Mouse (Mus musculus) hindbrain, embryonic 11.5 days (tissue): ENCODE measurements at regions not wholly inside any gene's neighbourhood (a gene's known extent, or its start where the extent isn't known, plus 50 kb on each side); places are given as distances from the start of the nearest gene placed in this dataset.

Experiments used
- ATAC-seq: fragments of 200-750 bp; cut with Nextera tagmentation; 2 replicates; pipeline ENCODE4 v1.8.0; 2017; ENCODE audit warnings: mild to moderate bottlenecking, moderate TSS enrichment, moderate library complexity; ENCODE audit not compliant: low FRiP score
- DNase-seq: peaks from one replicate; pipeline ENCODE4 v3.0.0-alpha.2; 2015; ENCODE audit warnings: low spot score
- H3K27ac ChIP-seq: fragments of 300-500 bp; sonication (generic); 2 replicates; pipeline ENCODE4 v1.5.1; 2014; ENCODE audit warnings: mild to moderate bottlenecking, low read depth, low read length
- H3K27me3 ChIP-seq: fragments of 300-500 bp; sonication (generic); 2 replicates; pipeline ENCODE4 v1.6.1; 2014; ENCODE audit warnings: mild to moderate bottlenecking, low read length, moderate library complexity, mixed read lengths; ENCODE audit not compliant: control insufficient read depth, insufficient read depth
- H3K36me3 ChIP-seq: fragments of 300-500 bp; sonication (generic); 2 replicates; pipeline ENCODE4 v1.6.1; 2014; ENCODE audit warnings: mild to moderate bottlenecking, low read length, moderate library complexity, mixed read lengths; ENCODE audit not compliant: control insufficient read depth, insufficient read depth
- H3K4me1 ChIP-seq: fragments of 300-500 bp; sonication (generic); replicated peaks from 2 replicates; pipeline ENCODE4 v1.6.1; 2014; ENCODE audit warnings: low read length, mixed read lengths; ENCODE audit not compliant: control insufficient read depth, insufficient read depth
- H3K4me2 ChIP-seq: fragments of 300-500 bp; sonication (generic); replicated peaks from 2 replicates; pipeline ENCODE4 v1.6.1; 2014; ENCODE audit warnings: mild to moderate bottlenecking, low read depth, low read length
- H3K4me3 ChIP-seq: fragments of 300-500 bp; sonication (generic); 2 replicates; pipeline ENCODE4 v1.5.1; 2014; ENCODE audit warnings: low read depth, low read length
- H3K9ac ChIP-seq: fragments of 300-500 bp; sonication (generic); 2 replicates; pipeline ENCODE4 v1.6.1; 2014; ENCODE audit warnings: low read depth, low read length
- H3K9me3 ChIP-seq: fragments of 300-500 bp; sonication (generic); 2 replicates; pipeline ENCODE4 v1.6.1; 2016; ENCODE audit warnings: low read length; ENCODE audit not compliant: control insufficient read depth
- WGBS: fragments of 180-500 bp; shearing (Covaris S2); extraction: QIAGEN DNeasy Blood & Tissue Kit; methylation state at CpG from one replicate; pipeline ENCODE4 v1.1.7; 2014; 5-methylcytosine and 5-hydroxymethylcytosine counted together

GRCm38 (mm10) chr13:97647486-97647885 is 112.9 kb downstream of the Gm10260 start:
- H3K4me3 ChIP-seq: no peak overlapping the region
- DNase-seq (no peak), ATAC-seq (no peak)
- no peak overlapping the region for H3K27ac ChIP-seq
- H3K4me2 ChIP-seq: no peak overlapping the region
- no peaks in the 10 kb centered on the region for H3K36me3 ChIP-seq
- H3K4me1 ChIP-seq: no peaks in the 10 kb centered on the region
- 80% methylated on average over 4 of the region's 4 CpGs for WGBS
- no peaks in the 10 kb centered on the region for H3K9me3 ChIP-seq
- no peak overlapping the region for H3K9ac ChIP-seq
- H3K27me3 ChIP-seq: no peaks in the 10 kb centered on the region

- no peak overlapping the region for H3K27ac ChIP-seq
- no peak overlapping the region for H3K4me2 ChIP-seq
- H3K4me3 ChIP-seq: no peak overlapping the region
- H3K9me3 ChIP-seq: no peaks in the 10 kb centered on the region
- H3K27me3 ChIP-seq: no peaks in the 10 kb centered on the region
- no peak for ATAC-seq
- 92% methylated on average over 7 of the region's 7 CpGs for WGBS
- H3K9ac ChIP-seq: no peak overlapping the region
- H3K4me1 ChIP-seq: no peaks in the 10 kb centered on the region
- H3K36me3 ChIP-seq: no peaks in the 10 kb centered on the region
- DNase-seq: no peak
Measured at GRCm38 (mm10) chr13:97646021-97646385, 114.4 kb downstream of the Gm10260 start.

GRCm38 (mm10) chr13:97645107-97646020 is 115.1 kb downstream of the Gm10260 start:
- no peaks in the 10 kb centered on the region for H3K9me3 ChIP-seq
- H3K4me1 ChIP-seq: no peaks in the 10 kb centered on the region
- H3K4me3 ChIP-seq: no peak overlapping the region
- 75% methylated on average over 15 of the region's 15 CpGs for WGBS
- H3K4me2 ChIP-seq: no peak overlapping the region
- H3K27ac ChIP-seq: no peak overlapping the region
- DNase-seq (no peak), ATAC-seq (no peak)
- no peak overlapping the region for H3K9ac ChIP-seq
- H3K36me3 ChIP-seq: no peaks in the 10 kb centered on the region
- H3K27me3 ChIP-seq: no peaks in the 10 kb centered on the region

GRCm38 (mm10) chr13:97640236-97640635 is 120.2 kb downstream of the Gm10260 start:
- H3K4me1 ChIP-seq: no peaks in the 10 kb centered on the region
- no peak overlapping the region for H3K9ac ChIP-seq
- DNase-seq (no peak), ATAC-seq (no peak)
- no peak overlapping the region for H3K4me2 ChIP-seq
- H3K27me3 ChIP-seq: no peaks in the 10 kb centered on the region
- H3K4me3 ChIP-seq: no peak overlapping the region
- H3K27ac ChIP-seq: no peak overlapping the region
- no peaks in the 10 kb centered on the region for H3K9me3 ChIP-seq
- 88% methylated on average over 3 of the region's 3 CpGs for WGBS
- H3K36me3 ChIP-seq: no peaks in the 10 kb centered on the region

GRCm38 (mm10) chr13:97639656-97640055 is 120.8 kb downstream of the Gm10260 start:
- H3K9me3 ChIP-seq: no peaks in the 10 kb centered on the region
- H3K27ac ChIP-seq: no peak overlapping the region
- H3K36me3 ChIP-seq: no peaks in the 10 kb centered on the region
- no peaks in the 10 kb centered on the region for H3K4me1 ChIP-seq
- H3K27me3 ChIP-seq: no peaks in the 10 kb centered on the region
- 76% methylated on average over 3 of the region's 3 CpGs for WGBS
- no peak for ATAC-seq
- H3K4me3 ChIP-seq: no peak overlapping the region
- DNase-seq: no peak
- H3K4me2 ChIP-seq: no peak overlapping the region
- H3K9ac ChIP-seq: no peak overlapping the region

GRCm38 (mm10) chr13:97638457-97639088 is 121.9 kb downstream of the Gm10260 start:
- H3K27me3 ChIP-seq: no peaks in the 10 kb centered on the region
- H3K4me3 ChIP-seq: no peak overlapping the region
- no peak overlapping the region for H3K4me2 ChIP-seq
- no peak overlapping the region for H3K27ac ChIP-seq
- no peak; the same call in 1 of the 2 replicates for ATAC-seq
- no peaks in the 10 kb centered on the region for H3K36me3 ChIP-seq
- H3K4me1 ChIP-seq: no peaks in the 10 kb centered on the region
- no peaks in the 10 kb centered on the region for H3K9me3 ChIP-seq
- 77% methylated on average over 5 of the region's 5 CpGs for WGBS
- DNase-seq: peak; percentile 19
- H3K9ac ChIP-seq: no peak overlapping the region

- Histone ChIP-seq H3K27me3 (no peaks in the 10 kb centered on the region), H3K36me3 (no peaks in the 10 kb centered on the region)
- 87% methylated on average over 6 of the region's 6 CpGs for WGBS
Measured at GRCm38 (mm10) chr13:97637506-97637905, 122.9 kb downstream of the Gm10260 start.

GRCm38 (mm10) chr13:97634041-97634788 is 126.2 kb downstream of the Gm10260 start:
- DNase-seq (no peak), ATAC-seq (no peak)
- WGBS: 78% methylated on average over 8 of the region's 8 CpGs
- no peaks in the 10 kb centered on the region for H3K36me3 ChIP-seq
- H3K27ac ChIP-seq: no peak overlapping the region
- H3K9ac ChIP-seq: no peak overlapping the region
- no peaks in the 10 kb centered on the region for H3K9me3 ChIP-seq
- no peak overlapping the region for H3K4me2 ChIP-seq
- H3K4me3 ChIP-seq: no peak overlapping the region
- H3K27me3 ChIP-seq: no peaks in the 10 kb centered on the region
- H3K4me1 ChIP-seq: no peaks in the 10 kb centered on the region

More at GRCm38 (mm10) chr13:97637506-97637905, 122.9 kb downstream of the Gm10260 start:
- Histone ChIP-seq H3K9me3 (no peaks in the 10 kb centered on the region), H3K4me2 (no peak overlapping the region), H3K4me3 (no peak overlapping the region), H3K27ac (no peak overlapping the region), H3K9ac (no peak overlapping the region), H3K4me1 (no peaks in the 10 kb centered on the region)
- DNase-seq (no peak), ATAC-seq (no peak)
